Mouse (Mus musculus): ENCODE results near the gene Esrrg. TPM values are rescaled to one million over a fixed set of nuclear protein-coding genes. Genes with fewer than 3 reads are reported as not detected.

Gene Esrrg
- polyA plus RNA-seq, 3 experiments from 2014 or later, result not detected

DNA sequence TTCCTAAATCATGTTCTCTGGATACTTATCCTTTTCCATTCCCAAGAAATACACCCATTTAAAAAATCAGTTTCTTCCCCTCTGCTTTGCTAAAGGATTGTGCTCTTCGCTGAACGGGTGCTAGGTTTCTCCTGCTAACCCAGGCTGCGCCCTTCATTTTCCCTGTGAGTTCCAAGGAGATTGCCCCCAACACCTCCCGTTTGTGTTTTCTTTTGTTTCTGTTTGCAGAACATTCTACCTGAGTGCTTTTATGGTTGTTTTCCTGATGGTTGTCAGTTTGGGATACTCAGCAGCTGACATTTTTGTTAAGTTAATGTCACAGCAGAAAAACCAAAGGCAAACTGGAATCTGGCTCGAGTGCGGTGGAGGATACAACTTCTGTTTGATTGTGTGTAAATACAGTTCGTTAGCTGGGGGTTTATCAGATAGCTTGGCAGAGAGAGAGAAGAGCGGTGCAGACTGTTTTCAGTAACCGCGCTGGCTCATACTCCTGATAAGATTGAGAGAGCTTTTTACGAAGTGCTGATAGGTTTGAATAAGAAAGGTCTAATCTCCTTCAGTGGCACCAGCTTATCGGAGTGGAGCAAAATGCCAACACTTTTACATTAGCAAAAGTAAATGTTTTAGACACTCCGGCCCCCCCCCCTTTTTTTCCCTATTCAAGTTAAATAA lies 398.4 kb downstream of the Esrrg start:
- no peak for ATAC-seq

DNA sequence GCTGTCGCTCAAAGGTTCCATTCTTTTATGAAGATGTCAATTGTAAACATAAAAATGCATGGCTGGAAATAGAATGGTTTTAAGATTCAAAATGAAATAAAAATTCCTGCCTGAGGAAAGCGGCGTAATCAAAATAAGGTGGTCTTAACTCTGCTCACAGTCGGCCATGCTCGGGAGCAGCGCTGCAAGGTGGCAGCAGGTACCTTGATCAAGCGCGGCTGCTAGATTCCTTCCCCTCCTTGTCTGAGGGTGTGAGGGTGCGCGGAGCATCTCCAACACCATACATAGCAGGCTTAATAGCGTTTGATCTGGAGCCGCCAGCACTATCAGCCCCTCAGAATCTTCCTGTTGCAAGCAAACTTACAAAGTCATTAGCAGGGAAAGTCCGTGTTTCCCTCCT lies 399.9 kb downstream of the Esrrg start:
- no peak for ATAC-seq

DNA sequence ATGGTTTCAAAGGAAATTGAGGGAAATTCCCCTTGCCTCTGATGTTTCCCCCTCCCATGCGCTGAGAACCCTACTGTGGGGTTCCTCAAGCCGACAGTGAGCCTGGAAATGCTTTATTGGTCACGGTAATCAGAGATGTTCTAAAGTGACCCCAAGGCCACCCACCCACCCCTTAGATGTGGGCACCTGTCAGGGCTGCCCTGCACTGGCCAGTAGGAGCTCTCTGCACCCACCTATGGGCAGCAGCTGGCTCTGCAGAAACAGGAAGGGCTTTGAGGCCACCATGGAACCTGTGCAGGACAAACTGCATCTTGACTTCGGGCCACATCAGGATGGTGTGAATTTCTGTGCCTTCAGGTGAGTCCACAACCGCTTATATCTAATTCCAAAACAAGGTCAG lies 401.3 kb downstream of the Esrrg start:
- no peak for ATAC-seq

DNA sequence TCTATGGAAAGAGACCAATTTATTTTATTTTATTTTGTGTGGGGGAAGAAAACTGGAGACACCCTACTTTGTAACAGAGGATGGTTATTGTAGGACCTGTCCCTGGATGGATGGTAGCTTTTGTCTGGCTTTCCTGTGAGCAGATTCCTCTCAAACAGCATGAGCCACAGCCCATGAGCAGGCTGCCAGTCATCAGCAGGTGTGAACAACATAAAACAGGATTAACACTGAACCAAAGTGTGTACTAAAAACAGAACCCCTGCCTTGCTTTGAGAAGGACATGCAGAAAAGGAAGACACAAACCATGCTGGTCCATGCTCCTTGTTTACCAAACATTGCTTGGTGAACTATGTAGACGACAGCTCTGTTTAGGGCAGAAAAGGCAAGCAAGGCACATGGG lies 402.3 kb downstream of the Esrrg start:
- no peak for ATAC-seq

DNA sequence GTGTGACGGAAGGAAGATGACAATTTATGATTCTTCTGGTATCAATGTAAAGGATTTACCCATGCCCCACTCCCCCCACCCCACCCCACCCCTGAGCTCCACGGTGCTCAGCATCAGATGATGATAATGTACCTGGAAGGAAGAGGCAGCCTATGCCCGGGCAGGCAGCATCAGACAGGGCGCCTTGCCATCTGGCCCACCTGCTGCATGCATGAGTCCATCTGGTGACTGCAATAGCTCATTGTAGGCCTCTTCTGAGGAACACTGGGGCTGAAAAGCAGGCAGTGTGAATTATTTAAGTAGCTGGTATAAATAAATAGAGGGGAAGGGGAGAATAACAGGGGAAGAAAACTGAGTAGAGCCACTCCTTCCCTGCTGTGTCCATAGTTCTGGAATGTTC lies 405.8 kb downstream of the Esrrg start:
- no peak for ATAC-seq

DNA sequence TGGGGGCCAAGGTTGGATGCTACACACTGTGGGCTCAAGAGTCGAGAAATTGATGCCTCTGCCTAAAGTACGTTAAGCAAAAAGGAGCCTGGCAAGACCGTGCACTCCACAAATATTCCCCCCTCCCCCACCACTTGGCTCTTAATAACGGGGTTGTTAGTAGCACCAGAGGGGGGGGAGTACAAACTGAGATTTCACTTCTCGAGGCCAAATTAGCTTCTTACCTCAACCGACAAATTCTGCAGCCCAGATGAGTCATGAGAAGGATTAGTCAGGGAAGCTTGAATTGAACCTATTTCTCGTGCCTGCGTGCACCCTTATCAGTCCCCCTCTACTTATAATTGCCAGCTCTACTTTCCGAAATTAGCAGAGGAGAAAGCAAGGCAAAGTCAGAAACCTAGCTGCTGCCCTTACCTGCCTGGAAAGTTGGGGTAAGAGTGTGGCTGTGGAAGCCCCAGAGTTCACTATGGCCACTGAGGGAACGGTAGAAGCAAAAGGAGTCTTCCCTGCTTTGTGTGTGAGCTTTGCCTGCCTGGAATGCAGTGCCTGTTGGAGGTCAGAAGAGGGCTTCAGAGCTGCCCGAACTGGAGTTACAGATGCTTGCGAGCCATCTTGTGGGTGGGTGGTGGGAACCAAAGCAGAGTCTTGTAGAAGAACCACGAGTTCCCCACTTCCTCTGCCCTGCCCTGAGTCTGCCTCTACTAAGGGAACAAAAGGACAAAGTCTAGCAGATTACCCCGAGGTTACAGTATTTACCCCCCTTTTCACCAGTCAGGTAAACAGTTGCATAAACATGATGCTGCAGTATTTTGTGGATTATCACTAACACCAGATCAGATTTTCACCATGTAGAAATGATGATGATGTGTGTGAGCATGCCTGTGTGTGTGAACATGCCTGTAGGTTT lies 409.6 kb downstream of the Esrrg start:
- no peak for ATAC-seq

DNA sequence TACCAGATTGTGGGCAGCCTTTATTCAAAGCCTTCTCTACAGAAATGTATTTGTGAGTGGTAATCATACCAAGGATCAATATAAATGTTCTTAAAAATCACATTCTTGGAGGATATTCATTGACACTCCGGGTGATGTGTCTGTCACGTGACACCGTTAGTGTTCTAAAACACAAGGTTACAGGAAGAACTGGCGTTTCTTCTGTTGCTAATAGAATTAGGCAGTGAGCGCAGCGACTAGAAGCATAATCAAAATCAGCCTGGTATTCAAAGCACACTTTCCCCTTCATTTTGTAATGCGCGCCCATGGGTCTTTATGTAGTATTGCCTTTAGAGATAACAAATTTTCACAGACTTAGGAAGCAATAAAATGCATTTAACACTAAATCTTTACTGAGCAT lies 420.6 kb downstream of the Esrrg start:
- no peak for ATAC-seq

DNA sequence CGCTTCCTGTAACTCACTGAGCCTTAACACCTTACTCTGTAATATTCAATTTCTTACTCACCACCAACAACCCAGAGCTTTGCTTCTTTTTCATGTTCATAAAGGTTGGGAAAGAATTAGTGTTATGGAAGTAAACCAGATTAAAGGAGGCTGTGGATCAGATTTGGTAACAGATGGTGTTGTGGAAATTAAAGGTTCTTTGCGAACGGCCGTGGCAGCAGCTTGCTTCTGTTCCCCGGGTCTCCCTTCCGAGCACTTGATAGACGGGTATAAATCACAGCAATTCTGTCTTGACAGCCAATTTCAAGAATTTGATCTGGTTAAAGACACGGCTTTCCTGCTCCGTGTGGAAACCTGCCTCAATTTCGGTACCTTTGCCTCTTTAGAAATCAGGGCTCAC lies 421.5 kb downstream of the Esrrg start:
- no peak for ATAC-seq

DNA sequence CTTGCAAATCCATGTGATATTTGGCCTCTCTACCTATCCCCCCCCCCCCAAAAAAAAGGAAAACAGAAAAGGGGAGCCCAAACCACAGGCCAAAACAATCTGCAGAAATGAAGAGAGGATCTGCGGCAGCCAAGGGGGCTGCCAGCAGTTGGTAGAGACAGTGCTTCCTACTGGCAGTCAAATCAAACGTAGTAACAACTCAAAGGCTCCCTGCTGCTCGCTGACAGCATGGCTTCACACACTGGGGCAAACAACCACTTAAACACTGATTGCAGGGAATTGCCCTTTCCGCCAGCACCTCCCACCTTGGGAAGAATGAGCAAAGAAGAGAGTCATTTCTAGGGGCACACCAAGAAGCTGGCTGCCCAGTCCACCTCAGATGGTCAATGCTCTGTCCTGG lies 422.7 kb downstream of the Esrrg start:
- no peak for ATAC-seq

DNA sequence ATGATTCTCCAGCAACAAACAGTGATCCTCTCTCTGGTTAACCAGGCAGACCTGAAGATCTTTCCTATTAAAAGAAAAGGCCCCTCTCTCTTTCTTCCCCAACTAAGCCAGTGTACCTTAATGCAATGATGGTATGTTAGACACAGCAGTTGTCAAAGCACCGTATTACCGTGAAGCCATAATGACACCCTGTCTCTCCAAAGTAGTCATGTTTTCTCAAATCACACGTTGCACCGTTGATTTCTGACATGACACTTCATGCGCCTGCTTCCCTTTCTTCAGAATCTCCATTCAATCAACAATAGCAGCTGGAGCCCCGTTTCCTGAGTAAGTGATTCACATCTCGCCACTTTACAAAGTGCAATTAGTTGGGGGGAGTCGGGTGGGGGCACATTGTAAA lies 427.4 kb downstream of the Esrrg start:
- ATAC-seq, result no peak

DNA sequence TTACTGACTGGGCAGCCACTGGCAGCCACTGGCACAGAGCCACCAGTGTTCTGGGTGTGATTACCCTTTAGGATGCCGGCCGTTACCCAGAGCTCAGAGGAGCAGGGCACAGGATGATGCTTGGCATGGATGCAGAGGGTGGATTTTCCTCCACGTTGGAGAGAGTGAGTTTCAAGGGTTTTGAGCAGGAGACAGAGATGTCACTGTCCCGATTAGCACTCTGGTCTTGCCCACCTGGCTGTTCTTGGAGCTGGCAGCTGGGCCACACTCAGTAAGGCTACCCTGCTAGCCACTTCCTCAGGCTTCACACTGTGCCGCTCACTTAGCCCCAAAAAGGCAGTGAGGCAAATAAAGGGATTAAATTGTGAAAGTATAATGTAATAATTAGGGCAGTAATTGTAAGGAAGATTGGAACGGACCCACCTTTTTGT lies 438.1 kb downstream of the Esrrg start:
- ATAC-seq, result no peak

DNA sequence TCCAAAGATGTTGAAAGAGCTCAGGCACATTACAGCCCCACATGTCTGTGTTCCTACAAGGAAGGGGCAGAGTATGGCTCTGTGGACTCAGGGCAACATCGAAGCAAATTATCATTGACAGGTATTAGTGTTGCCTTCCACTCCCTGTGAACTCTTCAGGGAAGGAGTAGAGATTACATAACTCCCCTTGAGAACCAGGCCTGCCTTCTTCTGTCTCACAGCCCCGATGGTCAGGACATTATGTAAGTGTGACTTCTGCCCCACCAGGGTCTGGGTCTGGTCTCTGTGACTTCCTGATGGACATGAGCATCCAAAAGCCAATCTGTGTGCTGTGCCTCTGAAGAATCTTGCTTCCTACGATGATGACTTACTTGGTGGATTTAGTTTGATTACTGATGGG lies 438.6 kb downstream of the Esrrg start:
- ATAC-seq, result no peak

DNA sequence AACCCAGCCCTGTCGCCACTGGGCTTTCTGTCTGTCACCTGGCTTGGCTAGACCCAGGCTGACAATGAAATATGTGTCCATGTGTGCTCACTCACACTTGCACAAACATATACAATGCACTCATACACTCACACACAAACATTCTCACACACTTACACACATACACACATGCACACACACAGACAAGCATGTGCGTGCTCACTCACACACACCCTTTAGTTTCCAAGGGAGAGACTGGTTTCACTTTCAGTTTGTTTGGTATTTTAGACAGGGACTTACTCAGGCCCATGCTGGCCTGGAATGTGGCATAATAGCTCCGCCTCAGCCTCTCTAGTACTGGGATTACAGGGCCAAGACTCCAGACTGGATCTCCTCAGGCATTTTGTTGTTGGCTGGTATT lies 447.3 kb downstream of the Esrrg start:
- no peak for ATAC-seq

DNA sequence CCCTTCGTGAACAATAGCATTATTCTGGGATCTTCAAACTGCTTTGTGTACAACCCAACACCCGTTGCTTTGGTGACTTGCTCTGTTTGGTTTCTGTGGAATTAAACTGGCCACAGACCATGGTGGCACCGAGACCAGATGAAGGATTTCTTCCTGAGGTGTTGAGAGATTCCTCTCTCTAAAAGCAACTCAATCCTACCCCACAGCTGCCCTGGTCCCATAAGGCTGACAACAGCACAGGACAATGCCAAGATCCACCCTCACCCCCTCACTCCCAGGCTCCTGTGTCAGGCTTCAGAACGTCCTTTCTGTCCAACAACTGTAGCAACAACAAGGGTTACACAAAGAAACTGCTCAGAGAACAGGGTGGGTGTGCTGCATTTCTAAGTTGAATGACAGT lies 449.3 kb downstream of the Esrrg start:
- ATAC-seq, result no peak

DNA sequence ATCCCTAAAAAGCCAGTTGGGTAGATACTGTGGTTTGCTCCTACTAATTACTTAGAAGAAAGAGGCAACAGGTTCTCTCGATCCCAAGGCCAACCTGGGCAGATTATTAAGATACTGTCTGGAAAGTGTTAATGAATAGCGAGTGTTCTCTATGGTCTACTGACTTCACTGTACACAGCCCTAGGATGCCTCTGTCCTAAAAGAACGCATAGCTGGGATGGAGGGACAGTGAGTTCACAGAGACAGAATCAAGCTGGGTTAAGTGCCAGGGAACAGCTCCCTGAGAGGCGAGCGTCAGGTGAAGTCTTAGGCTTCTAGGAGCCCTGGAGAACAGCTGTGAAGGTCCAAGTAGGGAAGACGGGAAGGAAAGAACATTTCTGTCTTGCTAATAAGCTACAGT lies 450.4 kb downstream of the Esrrg start:
- ATAC-seq, result no peak

DNA sequence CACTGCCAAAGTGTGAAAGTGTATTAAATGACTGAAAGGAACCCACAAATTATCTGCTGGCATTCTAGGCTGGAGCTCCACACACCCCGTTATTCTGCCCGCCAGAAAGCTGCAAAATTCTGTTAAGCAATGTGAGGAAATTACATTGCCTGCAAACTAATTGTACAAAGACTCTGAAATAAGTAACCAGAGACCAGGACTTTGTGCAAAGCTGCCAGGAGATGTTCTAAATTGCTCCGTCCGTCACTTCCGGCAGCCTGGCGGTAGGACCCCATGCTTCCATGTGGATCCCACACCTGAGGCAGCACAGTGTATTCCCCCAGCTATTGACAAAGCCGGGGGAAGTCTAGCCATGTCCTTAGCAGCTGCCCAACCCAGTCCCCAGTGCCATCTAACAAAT lies 451.9 kb downstream of the Esrrg start:
- no peak for ATAC-seq

DNA sequence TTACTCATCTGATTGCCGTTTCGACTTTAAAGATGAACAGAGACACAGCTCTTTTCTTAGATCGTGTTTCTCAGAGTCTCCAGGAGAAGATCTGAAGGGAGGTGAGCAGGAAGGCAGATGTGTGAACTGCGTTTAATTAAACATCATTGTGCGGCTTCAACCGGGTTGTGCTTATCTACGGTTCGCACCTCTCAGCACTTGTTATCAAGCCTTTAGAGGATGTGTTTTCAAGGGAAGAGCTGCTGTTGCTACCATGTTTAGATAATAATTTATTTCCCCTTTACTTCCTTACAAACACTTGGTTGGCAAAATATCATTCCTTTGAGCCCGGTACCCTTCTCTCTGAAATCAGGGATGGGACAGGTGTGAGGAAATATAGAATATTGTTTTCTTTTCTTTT lies 460.2 kb downstream of the Esrrg start:
- no peak for ATAC-seq

DNA sequence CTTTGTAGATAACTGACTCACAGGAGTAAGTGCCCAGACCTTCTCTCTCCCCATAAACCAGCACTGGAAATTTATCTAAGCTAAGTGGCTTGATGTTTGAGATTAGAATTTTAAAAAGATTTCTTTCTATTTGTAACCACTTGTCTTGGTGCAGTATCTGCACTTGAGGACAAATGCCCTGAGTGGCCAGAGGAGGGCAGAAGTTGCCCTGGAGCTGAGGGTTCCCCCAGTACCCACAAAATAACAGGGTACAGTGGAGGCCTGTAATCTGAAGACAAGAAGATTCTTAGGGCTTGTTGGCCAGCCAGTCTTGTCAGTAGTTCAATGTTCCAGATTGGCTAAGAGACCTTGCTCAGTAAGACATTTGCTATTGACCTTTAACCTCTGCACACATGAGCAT lies 461.3 kb downstream of the Esrrg start:
- ATAC-seq, result no peak

DNA sequence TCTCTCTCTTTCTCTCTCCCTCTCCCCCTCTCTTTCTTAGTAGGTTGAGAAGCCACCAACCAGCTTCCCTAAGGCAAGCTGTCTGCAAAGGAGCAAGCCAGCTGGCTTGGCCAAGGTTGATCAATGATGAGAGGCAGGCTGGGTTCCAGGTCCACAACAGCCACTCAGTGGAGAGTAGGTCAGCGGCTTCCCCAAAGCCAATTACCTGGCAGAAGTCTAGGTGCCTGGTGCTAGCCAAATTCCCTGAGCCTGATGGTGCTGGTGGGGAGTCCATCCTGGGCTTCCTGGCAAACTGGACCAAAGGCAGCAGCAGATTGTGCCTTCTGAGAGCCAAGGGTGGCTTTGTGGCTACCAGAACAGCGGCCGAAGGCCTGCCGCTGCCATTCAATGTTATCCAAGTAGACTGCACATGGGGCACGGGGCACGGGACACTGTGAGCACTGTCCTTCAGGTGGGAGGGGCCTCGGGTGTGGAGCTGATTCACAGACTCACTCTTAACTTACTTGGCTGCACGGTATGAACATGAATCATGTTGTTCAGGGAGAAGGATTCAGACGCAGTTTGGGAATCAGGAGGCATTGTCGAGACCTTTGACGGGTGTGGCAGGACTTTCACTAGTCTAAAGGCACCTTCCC lies 469.1 kb downstream of the Esrrg start:
- no peak for ATAC-seq

DNA sequence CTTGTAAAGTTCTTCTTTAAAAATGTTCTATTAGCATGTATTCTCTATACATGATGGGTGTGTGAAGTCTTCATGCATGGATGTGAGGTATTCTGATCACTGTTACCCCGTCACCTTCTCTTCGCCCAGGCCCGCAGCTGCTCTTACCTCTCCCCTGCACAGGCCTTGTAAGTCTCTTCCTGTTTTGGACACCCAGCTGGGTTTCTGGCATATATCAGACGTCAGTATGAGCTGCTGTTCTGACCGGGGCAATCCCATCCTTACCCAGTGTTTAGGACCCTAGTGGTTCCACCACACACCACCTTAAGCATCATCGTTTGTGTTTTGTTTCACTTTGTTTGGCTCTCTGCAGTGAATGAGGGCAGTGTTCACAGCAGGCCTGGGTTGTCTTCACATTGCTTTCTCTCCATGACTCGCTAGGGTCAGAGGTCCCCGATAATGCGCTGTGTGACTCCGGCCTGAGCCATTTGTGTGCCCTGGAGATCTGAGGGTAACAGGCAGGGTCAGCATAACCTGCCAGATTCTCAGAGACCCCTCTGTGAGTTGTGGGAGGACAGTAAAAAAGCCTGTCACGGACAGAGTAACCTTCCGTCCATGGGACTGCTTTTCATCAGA lies 471.8 kb downstream of the Esrrg start:
- ATAC-seq, result no peak

DNA sequence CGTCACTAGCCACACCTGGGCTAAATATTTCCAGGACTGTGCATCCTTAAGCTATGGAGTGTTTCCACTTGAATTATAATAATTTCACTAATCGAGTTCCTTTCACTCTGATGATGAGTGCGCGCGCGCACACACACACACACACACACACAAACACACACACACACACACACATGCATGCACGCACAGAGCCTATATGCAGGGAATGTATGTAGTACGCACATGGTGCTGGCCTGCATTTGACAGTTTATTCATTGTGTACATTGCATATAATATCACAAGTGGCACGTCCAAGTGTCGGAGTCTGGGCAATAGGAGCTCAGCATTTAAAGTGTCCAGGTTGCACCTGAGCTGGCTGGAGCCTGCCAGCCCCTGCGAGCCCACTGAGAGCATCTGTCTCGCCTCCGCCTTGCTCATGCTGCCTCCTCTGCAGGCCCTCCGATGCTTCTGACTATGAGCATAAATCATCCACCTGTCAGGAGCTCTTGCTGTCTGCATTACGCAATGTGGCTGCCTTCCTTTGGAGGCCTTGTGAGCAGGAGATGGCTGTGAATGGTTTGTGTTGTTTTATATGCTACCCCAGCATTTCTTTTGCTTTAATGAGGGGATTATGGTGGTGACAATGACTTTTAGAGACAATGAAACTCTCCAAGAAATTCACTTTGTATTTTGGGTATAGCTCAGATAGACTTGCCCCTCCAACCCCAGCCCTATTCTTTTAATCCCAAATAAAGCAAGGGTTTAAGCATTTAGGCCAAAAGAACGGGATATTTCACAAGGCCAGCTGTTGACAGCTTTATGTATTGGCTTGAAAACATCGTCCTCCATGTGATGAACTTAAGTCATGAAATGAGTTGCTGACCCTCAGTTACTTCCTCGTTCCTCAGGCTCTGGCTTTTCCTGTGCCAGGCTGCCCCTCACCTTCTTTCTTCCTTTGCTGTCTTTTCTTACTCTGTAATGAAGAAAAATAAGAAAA lies 474.4 kb downstream of the Esrrg start:
- no peak for ATAC-seq

Measured in inflammation-experienced regulatory T-cells, adult 6 months (primary cell).